In genomic region chr11:32108441-32108840, GRCm38 (mm10) we compare ENCODE assay signal across 17 mouse cellular contexts.
DNase-seq lines count a peak whose midpoint lies in the region; ATAC-seq and TF ChIP-seq lines count a peak whose summit lies in the region.
"Had no signal": no experiment of that assay in that cellular context is flagged by ENCODE, and none has a peak within 500 bp of the region (broad histone marks: within the 10 kb centered on the region; RNA-seq: fewer than 3 reads in every experiment).

No protein-coding gene starts in this region.

- H3K4me2 ChIP-seq in neural tube, embryonic 13.5 days: no peak overlapping the region
- H3K4me2 ChIP-seq in neural tube, embryonic 15.5 days: no peak overlapping the region
- no peak overlapping the region for H3K4me2 ChIP-seq in forebrain, postnatal 0 days (ENCODE audit: low read depth)
- H3K4me2 ChIP-seq in midbrain, embryonic 13.5 days (replicated peaks): no peak overlapping the region
- H3K4me2 ChIP-seq: heart, embryonic 13.5 days; liver, embryonic 12.5 days; stomach, embryonic 15.5 days had no signal

- 49% methylated on average over 8 of the region's 8 CpGs for WGBS in neural tube, embryonic 13.5 days
- WGBS in neural tube, embryonic 15.5 days: 47% methylated on average over 8 of the region's 8 CpGs
- WGBS in forebrain, postnatal 0 days: 33% methylated on average over 8 of the region's 8 CpGs
- 42% methylated on average over 8 of the region's 8 CpGs for WGBS in midbrain, embryonic 13.5 days
- WGBS in embryonic facial prominence, embryonic 10.5 days: 63% methylated on average over 8 of the region's 8 CpGs

- TF ChIP-seq CTCF in forebrain, postnatal 0 days (IDR thresholded peaks at IDR 0.05; ENCODE audit: low read depth): no peak

- H3K4me1 ChIP-seq in neural tube, embryonic 13.5 days (replicated peaks): peaks cover 50% of the 10 kb centered on the region
- peaks cover 32% of the 10 kb centered on the region for H3K4me1 ChIP-seq in neural tube, embryonic 15.5 days
- H3K4me1 ChIP-seq in forebrain, postnatal 0 days (ENCODE audit: insufficient read depth): peaks cover 15% of the 10 kb centered on the region
- H3K4me1 ChIP-seq in midbrain, embryonic 13.5 days (replicated peaks): peaks cover 55% of the 10 kb centered on the region
- H3K4me1 ChIP-seq in embryonic facial prominence, embryonic 10.5 days: peaks cover 24% of the 10 kb centered on the region
- H3K4me1 ChIP-seq: heart, embryonic 13.5 days; liver, embryonic 12.5 days; megakaryocyte, embryonic 14.5 days; stomach, embryonic 15.5 days had no signal

- DNase-seq in forebrain, postnatal 0 days: no peak
- no peak for DNase-seq in natural killer cell, adult 2 months (ENCODE audit: low spot score in 2 of 2)
- no peak for DNase-seq in embryonic facial prominence, embryonic 10.5 days (ENCODE audit: low spot score)
- no peak for DNase-seq in ovary, adult 18-20 months (ENCODE audit: low spot score)
- DNase-seq: cerebellum, adult 9-10 months; kidney, adult 8-10 months; kidney, postnatal 14 days; lung, adult 2 months; right cerebral cortex, postnatal 25 days; thymus, adult 2 months had no signal

- no peak for ATAC-seq in neural tube, embryonic 13.5 days (ENCODE audit: low read depth)
- ATAC-seq in neural tube, embryonic 15.5 days (ENCODE audit: low FRiP score): no peak
- no peak for ATAC-seq in forebrain, postnatal 0 days
- no peak for ATAC-seq in midbrain, embryonic 13.5 days
- ATAC-seq: liver, embryonic 12.5 days had no signal

- no peaks in the 10 kb centered on the region for H3K27me3 ChIP-seq in neural tube, embryonic 13.5 days
- H3K27me3 ChIP-seq in neural tube, embryonic 15.5 days (replicated peaks): no peaks in the 10 kb centered on the region
- no peaks in the 10 kb centered on the region for H3K27me3 ChIP-seq in forebrain, postnatal 0 days (ENCODE audit: insufficient read depth, low read length)
- no peaks in the 10 kb centered on the region for H3K27me3 ChIP-seq in midbrain, embryonic 13.5 days
- H3K27me3 ChIP-seq in embryonic facial prominence, embryonic 10.5 days (replicated peaks; ENCODE audit: low read depth, poor library complexity, severe bottlenecking): no peaks in the 10 kb centered on the region
- H3K27me3 ChIP-seq: heart, embryonic 13.5 days; liver, embryonic 12.5 days; stomach, embryonic 15.5 days had no signal

- no peak overlapping the region for H3K9ac ChIP-seq in neural tube, embryonic 13.5 days
- no peak overlapping the region for H3K9ac ChIP-seq in neural tube, embryonic 15.5 days (replicated peaks)
- H3K9ac ChIP-seq in forebrain, postnatal 0 days: no peak overlapping the region
- 0 out of 2 replicates have a peak overlapping the region, but pooled peaks have one; percentile 19 for H3K9ac ChIP-seq in midbrain, embryonic 13.5 days (replicated peaks)
- H3K9ac ChIP-seq: heart, embryonic 13.5 days; liver, embryonic 12.5 days; stomach, embryonic 15.5 days had no signal

- H3K9me3 ChIP-seq in neural tube, embryonic 13.5 days: no peaks in the 10 kb centered on the region
- H3K9me3 ChIP-seq in neural tube, embryonic 15.5 days (replicated peaks): no peaks in the 10 kb centered on the region
- no peaks in the 10 kb centered on the region for H3K9me3 ChIP-seq in forebrain, postnatal 0 days (ENCODE audit: low read length)
- no peaks in the 10 kb centered on the region for H3K9me3 ChIP-seq in midbrain, embryonic 13.5 days
- H3K9me3 ChIP-seq in embryonic facial prominence, embryonic 10.5 days: no peaks in the 10 kb centered on the region
- H3K9me3 ChIP-seq: heart, embryonic 13.5 days; liver, embryonic 12.5 days; stomach, embryonic 15.5 days had no signal

- no peaks in the 10 kb centered on the region for H3K36me3 ChIP-seq in neural tube, embryonic 13.5 days
- no peaks in the 10 kb centered on the region for H3K36me3 ChIP-seq in neural tube, embryonic 15.5 days
- H3K36me3 ChIP-seq in forebrain, postnatal 0 days (ENCODE audit: insufficient read depth): no peaks in the 10 kb centered on the region
- no peaks in the 10 kb centered on the region for H3K36me3 ChIP-seq in midbrain, embryonic 13.5 days
- H3K36me3 ChIP-seq in embryonic facial prominence, embryonic 10.5 days (replicated peaks): no peaks in the 10 kb centered on the region
- H3K36me3 ChIP-seq: heart, embryonic 13.5 days; liver, embryonic 12.5 days; stomach, embryonic 15.5 days had no signal

- peak overlapping the region; percentile 29 for H3K27ac ChIP-seq in neural tube, embryonic 13.5 days (replicated peaks)
- H3K27ac ChIP-seq in neural tube, embryonic 15.5 days (replicated peaks): no peak overlapping the region; the same call in 1 of the 2 replicates
- peak overlapping the region; percentile 41; the same call in 1 of the 2 replicates for H3K27ac ChIP-seq in forebrain, postnatal 0 days (ENCODE audit: low read depth, low read length)
- H3K27ac ChIP-seq in midbrain, embryonic 13.5 days: peak overlapping the region; percentile 71
- H3K27ac ChIP-seq in embryonic facial prominence, embryonic 10.5 days (replicated peaks): no peak overlapping the region
- H3K27ac ChIP-seq: heart, embryonic 13.5 days; liver, embryonic 12.5 days; stomach, embryonic 15.5 days had no signal

- no peak overlapping the region for H3K4me3 ChIP-seq in neural tube, embryonic 13.5 days
- H3K4me3 ChIP-seq in neural tube, embryonic 15.5 days (replicated peaks): no peak overlapping the region
- no peak overlapping the region for H3K4me3 ChIP-seq in forebrain, postnatal 0 days (ENCODE audit: low read depth, low read length)
- no peak overlapping the region for H3K4me3 ChIP-seq in midbrain, embryonic 13.5 days (replicated peaks)
- H3K4me3 ChIP-seq in embryonic facial prominence, embryonic 10.5 days: no peak overlapping the region
- H3K4me3 ChIP-seq: heart, embryonic 13.5 days; liver, embryonic 12.5 days; megakaryocyte, embryonic 14.5 days; stomach, embryonic 15.5 days had no signal

Comparison
In these comparisons a context has a peak if more than half of its experiments do, and no peak if none do; other contexts are left out.
1. H3K27ac ChIP-seq: peak in neural tube, embryonic 13.5 days (single experiment), forebrain, postnatal 0 days (single experiment) and midbrain, embryonic 13.5 days (single experiment); none in neural tube, embryonic 15.5 days (single experiment) and embryonic facial prominence, embryonic 10.5 days (single experiment).